Mouse (Mus musculus) midbrain, embryonic 16.5 days (tissue): ENCODE data around the gene Vps8. TPM values are rescaled to one million over a fixed set of nuclear protein-coding genes. Genes with fewer than 3 reads are reported as not detected.

Source experiments
- ATAC-seq: fragments of 200-750 bp; cut with Nextera tagmentation; 2 replicates; pipeline ENCODE4 v1.8.0; 2017; ENCODE audit warnings: moderate TSS enrichment
- H3K27ac ChIP-seq: fragments of 300-500 bp; sonication (generic); 2 replicates; pipeline ENCODE4 v1.5.1; 2014; ENCODE audit warnings: mild to moderate bottlenecking, low read length, mixed read lengths
- H3K27me3 ChIP-seq: fragments of 300-500 bp; sonication (generic); 2 replicates; pipeline ENCODE4 v1.6.1; 2014; ENCODE audit warnings: low read depth, low read length, mixed read lengths; ENCODE audit not compliant: control insufficient read depth, insufficient read depth
- H3K36me3 ChIP-seq: fragments of 300-500 bp; sonication (generic); 2 replicates; pipeline ENCODE4 v1.6.1; 2014; ENCODE audit warnings: mild to moderate bottlenecking, low read length, moderate library complexity, mixed read lengths; ENCODE audit not compliant: control insufficient read depth, insufficient read depth
- H3K4me1 ChIP-seq: fragments of 300-500 bp; sonication (generic); 2 replicates; pipeline ENCODE4 v1.6.1; 2014; ENCODE audit warnings: mild to moderate bottlenecking, low read length, mixed read lengths; ENCODE audit not compliant: control insufficient read depth, insufficient read depth
- H3K4me2 ChIP-seq: fragments of 300-500 bp; sonication (generic); 2 replicates; pipeline ENCODE4 v1.6.1; 2014; ENCODE audit warnings: mild to moderate bottlenecking, low read length, mixed read lengths
- H3K4me3 ChIP-seq: fragments of 300-500 bp; sonication (generic); 2 replicates; pipeline ENCODE4 v1.5.1; 2014; ENCODE audit warnings: low read depth, mild to moderate bottlenecking, low read length, moderate library complexity, mixed read lengths
- H3K9ac ChIP-seq: fragments of 300-500 bp; sonication (generic); 2 replicates; pipeline ENCODE4 v1.6.1; 2014; ENCODE audit warnings: low read depth, low read length, mixed read lengths
- H3K9me3 ChIP-seq: fragments of 300-500 bp; sonication (generic); replicated peaks from 2 replicates; pipeline ENCODE4 v1.6.1; 2014; ENCODE audit warnings: mild to moderate bottlenecking, low read length, mixed read lengths; ENCODE audit not compliant: control insufficient read depth, poor library complexity, severe bottlenecking
- WGBS: fragments of 180-500 bp; shearing (Covaris S2); extraction: QIAGEN DNeasy Blood & Tissue Kit; methylation state at CpG from one replicate; pipeline ENCODE4 v1.1.7; 2014; 5-methylcytosine and 5-hydroxymethylcytosine counted together
- polyA plus RNA-seq: library from polyadenylated mRNA; unstranded; fragments of >200 nt; fragmentation: Nextera tagmentation; extraction: Ambion mirVana; gene quantifications from 2 replicates; pipeline ENCODE4 v1.2.1, GENCODE M21; 2015

Vps8 gene
- polyA plus RNA-seq, 1 experiment from 2014 or later, result 41.2 TPM

GRCm38 (mm10) chr16:21498984-21499383 is 76.1 kb downstream of the Vps8 start:
- Histone ChIP-seq H3K9ac (no peak overlapping the region), H3K4me1 (no peaks in the 10 kb centered on the region), H3K4me2 (no peak overlapping the region), H3K9me3 (no peaks in the 10 kb centered on the region), H3K36me3 (peaks cover 3% of the 10 kb centered on the region; the same call in 1 of the 2 replicates), H3K27me3 (no peaks in the 10 kb centered on the region), H3K27ac (no peak overlapping the region), H3K4me3 (no peak overlapping the region)
- no peak for ATAC-seq
- WGBS, result 90% methylated on average over 4 of the region's 4 CpGs

DNA sequence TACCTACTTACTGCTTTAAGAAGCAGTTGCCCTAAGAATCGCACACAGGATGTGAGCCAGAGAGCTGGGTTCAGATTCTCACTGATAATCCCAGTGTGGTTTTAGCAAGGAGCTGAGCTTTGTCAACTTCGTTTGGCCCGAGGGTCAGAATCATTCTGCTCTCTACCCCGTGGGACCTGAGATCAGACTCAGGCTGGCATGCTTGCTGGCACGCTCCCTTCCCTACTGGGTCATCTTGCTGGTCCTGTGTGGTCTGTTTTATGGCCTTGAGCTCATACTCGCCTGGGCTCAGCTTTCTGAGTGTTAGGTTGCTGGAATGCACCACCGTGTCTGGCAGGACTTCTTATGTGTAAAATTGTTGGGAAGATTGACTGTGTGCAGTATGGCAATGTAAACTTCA is 76.7 kb downstream of the Vps8 start:
- no peak overlapping the region for H3K9ac ChIP-seq
- peaks cover 2% of the 10 kb centered on the region; the same call in 1 of the 2 replicates for H3K36me3 ChIP-seq
- H3K4me2 ChIP-seq, result no peak overlapping the region
- no peaks in the 10 kb centered on the region for H3K9me3 ChIP-seq
- no peak for ATAC-seq
- H3K4me3 ChIP-seq, result no peak overlapping the region
- H3K4me1 ChIP-seq, result no peaks in the 10 kb centered on the region
- H3K27ac ChIP-seq, result no peak overlapping the region
- WGBS, result 83% methylated on average over 7 of the region's 7 CpGs
- no peaks in the 10 kb centered on the region for H3K27me3 ChIP-seq

GRCm38 (mm10) chr16:21518833-21519232 is 95.9 kb downstream of the Vps8 start:
- 89% methylated on average over 9 of the region's 9 CpGs for WGBS
- Histone ChIP-seq H3K27me3 (no peaks in the 10 kb centered on the region), H3K4me2 (no peak overlapping the region), H3K27ac (no peak overlapping the region), H3K9ac (no peak overlapping the region), H3K4me3 (no peak overlapping the region), H3K9me3 (no peaks in the 10 kb centered on the region), H3K4me1 (no peaks in the 10 kb centered on the region), H3K36me3 (peaks cover 4% of the 10 kb centered on the region)
- ATAC-seq, result no peak

DNA sequence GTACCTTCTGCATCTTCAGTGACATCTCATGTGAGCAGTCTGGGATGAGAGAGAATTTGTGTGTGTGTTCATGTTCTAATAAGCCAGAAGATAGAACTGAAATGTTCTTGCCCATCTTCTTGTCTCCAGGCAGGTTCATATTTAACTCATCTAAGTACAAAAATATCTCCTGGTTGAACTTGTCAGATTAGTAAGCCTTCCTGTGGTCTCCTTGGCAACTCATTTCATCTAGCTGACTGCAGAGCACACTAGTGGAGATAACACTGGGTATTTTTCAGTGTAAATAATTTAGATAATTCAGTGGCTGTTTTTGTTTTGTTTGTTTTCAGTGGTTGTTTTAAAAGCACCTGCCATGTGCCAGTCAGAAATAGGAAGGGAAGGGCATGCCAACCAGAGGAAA is 96.9 kb downstream of the Vps8 start:
- no peak overlapping the region for H3K27ac ChIP-seq
- peaks cover 3% of the 10 kb centered on the region; the same call in 1 of the 2 replicates for H3K36me3 ChIP-seq
- no peak overlapping the region for H3K9ac ChIP-seq
- H3K4me1 ChIP-seq, result no peaks in the 10 kb centered on the region
- H3K9me3 ChIP-seq, result no peaks in the 10 kb centered on the region
- H3K27me3 ChIP-seq, result no peaks in the 10 kb centered on the region
- H3K4me2 ChIP-seq, result no peak overlapping the region
- ATAC-seq, result no peak
- H3K4me3 ChIP-seq, result no peak overlapping the region

GRCm38 (mm10) chr16:21523738-21524137 is 100.8 kb downstream of the Vps8 start:
- H3K9me3 ChIP-seq, result no peaks in the 10 kb centered on the region
- ATAC-seq, result no peak
- WGBS, result 88% methylated on average over 4 of the region's 4 CpGs
- no peak overlapping the region for H3K9ac ChIP-seq
- no peaks in the 10 kb centered on the region for H3K27me3 ChIP-seq
- H3K4me3 ChIP-seq, result no peak overlapping the region
- peaks cover 8% of the 10 kb centered on the region; the same call in 1 of the 2 replicates for H3K36me3 ChIP-seq
- no peak overlapping the region for H3K27ac ChIP-seq
- no peaks in the 10 kb centered on the region for H3K4me1 ChIP-seq
- no peak overlapping the region for H3K4me2 ChIP-seq

DNA sequence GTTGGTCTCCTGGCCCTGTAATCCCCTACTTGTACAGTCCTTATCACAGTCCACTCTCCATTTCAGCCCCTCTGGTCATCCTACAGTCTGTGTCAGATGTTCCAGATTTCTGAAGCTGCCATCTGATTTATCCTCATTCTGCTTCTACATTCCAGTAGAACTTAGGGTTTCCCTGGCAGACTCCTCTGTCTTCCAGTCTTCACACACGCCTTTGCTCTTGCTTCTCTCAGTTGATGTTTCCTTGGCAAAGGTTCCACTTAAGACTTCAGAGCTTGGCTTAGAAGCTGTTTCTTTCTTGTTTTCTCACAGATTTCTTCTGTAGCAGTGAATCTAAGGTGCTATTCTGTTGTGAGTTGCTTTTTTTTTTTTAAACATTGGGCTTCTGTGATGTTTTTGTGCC is 102.5 kb downstream of the Vps8 start:
- Histone ChIP-seq H3K4me3 (no peak overlapping the region), H3K9me3 (no peaks in the 10 kb centered on the region), H3K4me1 (no peaks in the 10 kb centered on the region), H3K36me3 (peaks cover 8% of the 10 kb centered on the region), H3K9ac (no peak overlapping the region), H3K4me2 (no peak overlapping the region), H3K27ac (no peak overlapping the region), H3K27me3 (no peaks in the 10 kb centered on the region)
- ATAC-seq, result no peak
- 93% methylated on average over 1 of the region's 1 CpGs for WGBS

- no peak for ATAC-seq
- no peaks in the 10 kb centered on the region for H3K27me3 ChIP-seq
These were observed 104.5 kb downstream of the Vps8 start for GRCm38 (mm10) chr16:21527271-21528007.

DNA sequence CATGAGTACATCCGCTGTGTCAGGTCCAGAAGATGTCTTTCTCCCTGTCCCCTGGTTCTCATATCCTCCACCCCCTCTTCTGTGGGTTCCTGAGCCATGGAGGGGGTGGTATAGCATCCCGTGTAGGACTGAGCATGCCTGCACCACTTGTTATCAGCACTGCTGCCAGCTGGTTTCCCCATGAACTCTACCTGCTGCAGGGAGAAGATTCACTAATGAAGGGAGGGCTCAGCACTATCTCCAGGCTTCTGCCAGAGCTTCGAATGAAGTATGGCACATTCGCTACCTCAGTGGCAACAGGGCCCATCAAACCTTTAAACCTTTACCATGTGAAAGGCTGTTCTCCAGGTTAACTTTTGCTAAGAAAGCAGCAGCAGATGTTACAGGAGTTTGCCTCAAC is 110.6 kb downstream of the Vps8 start:
- H3K9me3 ChIP-seq, result no peaks in the 10 kb centered on the region
- ATAC-seq, result no peak
- H3K27me3 ChIP-seq, result no peaks in the 10 kb centered on the region
- H3K9ac ChIP-seq, result no peak overlapping the region
- no peak overlapping the region for H3K4me2 ChIP-seq
- WGBS, result 85% methylated on average over 4 of the region's 4 CpGs
- H3K4me3 ChIP-seq, result no peak overlapping the region
- no peaks in the 10 kb centered on the region for H3K4me1 ChIP-seq
- no peak overlapping the region for H3K27ac ChIP-seq
- H3K36me3 ChIP-seq, result peaks cover 4% of the 10 kb centered on the region; the same call in 1 of the 2 replicates

More at GRCm38 (mm10) chr16:21527271-21528007, 104.5 kb downstream of the Vps8 start:
- no peak overlapping the region for H3K9ac ChIP-seq
- H3K27ac ChIP-seq, result no peak overlapping the region
- H3K36me3 ChIP-seq, result peaks cover 8% of the 10 kb centered on the region
- no peak overlapping the region for H3K4me2 ChIP-seq
- no peak overlapping the region for H3K4me3 ChIP-seq
- no peaks in the 10 kb centered on the region for H3K9me3 ChIP-seq
- WGBS, result 91% methylated on average over 10 of the region's 10 CpGs
- H3K4me1 ChIP-seq, result no peaks in the 10 kb centered on the region

DNA sequence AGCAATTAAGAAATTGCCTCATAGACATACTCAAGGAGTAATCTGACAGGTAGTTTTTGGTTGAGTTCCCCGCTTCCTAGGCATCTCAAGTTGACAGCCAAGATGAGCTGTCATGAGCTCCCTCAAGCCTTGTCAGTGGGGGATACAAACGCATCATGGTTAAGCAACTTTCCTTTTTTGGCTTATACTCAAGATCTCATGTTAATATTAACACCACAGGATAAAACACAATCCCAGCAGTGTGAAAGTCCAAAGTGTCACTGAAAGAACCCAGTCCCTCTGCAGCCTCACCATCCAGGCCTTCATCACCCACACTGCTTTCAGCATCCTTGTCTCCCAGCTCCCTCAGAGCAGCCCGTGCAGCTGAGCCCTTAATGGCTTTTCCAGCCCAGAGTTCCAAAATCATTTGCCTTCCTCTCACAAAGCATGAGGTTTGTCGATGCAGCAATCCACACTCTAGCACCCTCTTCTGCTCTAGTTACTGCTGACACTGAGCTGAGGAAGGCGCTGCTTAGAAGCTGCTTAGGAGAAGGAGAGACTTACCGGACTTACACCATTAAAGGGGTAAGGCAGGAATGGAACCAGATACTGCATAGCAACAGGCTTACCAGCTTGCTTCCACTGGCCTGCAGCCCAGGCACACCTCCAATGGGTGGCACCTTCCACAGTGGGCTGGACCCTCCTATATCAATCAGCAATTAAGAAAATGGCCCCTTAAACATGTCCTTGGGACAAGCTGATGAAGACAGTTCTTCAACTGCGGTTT is 113.5 kb downstream of the Vps8 start:
- Histone ChIP-seq H3K36me3 (0 out of 2 replicates have a peak, but pooled peaks cover 4% of the 10 kb centered on the region), H3K4me1 (no peaks in the 10 kb centered on the region), H3K27me3 (no peaks in the 10 kb centered on the region), H3K27ac (no peak overlapping the region), H3K9me3 (no peaks in the 10 kb centered on the region), H3K4me3 (no peak overlapping the region), H3K4me2 (no peak overlapping the region), H3K9ac (no peak overlapping the region)
- no peak for ATAC-seq
- 83% methylated on average over 7 of the region's 7 CpGs for WGBS
